Mouse (Mus musculus): ENCODE data around the gene Ampd3. TPM values are rescaled to one million over a fixed set of nuclear protein-coding genes. Genes with fewer than 3 reads are reported as not detected.

Gene Ampd3
- polyA plus RNA-seq, 1 experiment, result 17.6 TPM

GRCm38 (mm10) chr7:110808962-110809361 is 41.0 kb downstream of the Ampd3 start:
- no peak for TF ChIP-seq GATA1 (IDR thresholded peaks at IDR 0.05; ENCODE audit: low read length)

GRCm38 (mm10) chr7:110809585-110810557 is 41.9 kb downstream of the Ampd3 start:
- no peak for TF ChIP-seq GATA1 (IDR thresholded peaks at IDR 0.05; ENCODE audit: low read length)

GRCm38 (mm10) chr7:110810995-110811394 is 43.0 kb downstream of the Ampd3 start:
- TF ChIP-seq GATA1 (IDR thresholded peaks at IDR 0.05; ENCODE audit: low read length), result no peak

- no peak for TF ChIP-seq GATA1 (IDR thresholded peaks at IDR 0.05; ENCODE audit: low read length)
These were observed 43.5 kb downstream of the Ampd3 start for GRCm38 (mm10) chr7:110811529-110811928.

GRCm38 (mm10) chr7:110813983-110814382 is 46.0 kb downstream of the Ampd3 start:
- TF ChIP-seq GATA1 (IDR thresholded peaks at IDR 0.05; ENCODE audit: low read length), result no peak

GRCm38 (mm10) chr7:110816037-110816436 is 48.0 kb downstream of the Ampd3 start:
- no peak for TF ChIP-seq GATA1 (IDR thresholded peaks at IDR 0.05; ENCODE audit: low read length)

GRCm38 (mm10) chr7:110818206-110818605 is 50.2 kb downstream of the Ampd3 start:
- no peak for TF ChIP-seq GATA1 (IDR thresholded peaks at IDR 0.05; ENCODE audit: low read length)

- TF ChIP-seq GATA1 (IDR thresholded peaks at IDR 0.05; ENCODE audit: low read length), result no peak
These were observed 50.9 kb downstream of the Ampd3 start for GRCm38 (mm10) chr7:110818787-110819350.

GRCm38 (mm10) chr7:110821068-110821467 is 53.1 kb downstream of the Ampd3 start:
- no peak for TF ChIP-seq GATA1 (IDR thresholded peaks at IDR 0.05; ENCODE audit: low read length)

- no peak for TF ChIP-seq GATA1 (IDR thresholded peaks at IDR 0.05; ENCODE audit: low read length)
These were observed 53.6 kb downstream of the Ampd3 start for GRCm38 (mm10) chr7:110821653-110822052.

- TF ChIP-seq GATA1 (IDR thresholded peaks at IDR 0.05; ENCODE audit: low read length), result no peak
These were observed 54.0 kb downstream of the Ampd3 start for GRCm38 (mm10) chr7:110822055-110822454.

- no peak for TF ChIP-seq GATA1 (IDR thresholded peaks at IDR 0.05; ENCODE audit: low read length)
These were observed 55.1 kb downstream of the Ampd3 start for GRCm38 (mm10) chr7:110823076-110823475.

GRCm38 (mm10) chr7:110823593-110823992 is 55.6 kb downstream of the Ampd3 start:
- no peak for TF ChIP-seq GATA1 (IDR thresholded peaks at IDR 0.05; ENCODE audit: low read length)

GRCm38 (mm10) chr7:110823995-110824953 is 56.3 kb downstream of the Ampd3 start:
- TF ChIP-seq GATA1 (IDR thresholded peaks at IDR 0.05; ENCODE audit: low read length), result no peak

GRCm38 (mm10) chr7:110833024-110833423 is 65.0 kb downstream of the Ampd3 start:
- no peak for TF ChIP-seq GATA1 (IDR thresholded peaks at IDR 0.05; ENCODE audit: low read length)
